Mouse (Mus musculus): ENCODE measurements around the gene Gm20736. TPM values are rescaled to one million over a fixed set of nuclear protein-coding genes. Genes with fewer than 3 reads are reported as not detected.
"Not testable (repeated sequence)": the region's sequence is repeated elsewhere in the genome, so short reads cannot be mapped to it uniquely, and the experiment has no call there.

Gene Gm20736
- not detected in 2 replicates for polyA plus RNA-seq (2015; fragmentation: Nextera tagmentation; extraction: Ambion mirVana)

DNA sequence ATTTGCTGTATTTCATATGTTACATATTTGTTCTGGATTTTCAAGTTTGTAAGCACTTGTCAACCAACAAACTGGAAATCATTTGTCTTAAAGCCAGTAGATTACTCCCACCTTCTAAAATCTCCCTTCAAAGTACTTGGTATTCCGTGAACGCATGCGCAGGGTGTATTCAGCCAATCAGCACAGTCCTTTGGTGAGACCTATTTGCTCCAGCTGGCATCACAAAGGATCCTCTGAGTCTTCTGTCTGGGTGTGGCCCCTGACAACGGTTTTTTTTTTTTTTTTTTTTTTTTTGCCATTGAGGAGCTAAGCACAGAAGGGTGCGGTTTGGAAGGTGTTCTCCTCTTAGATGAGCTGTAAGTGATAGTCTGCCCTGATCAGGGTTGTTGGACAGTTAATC lies at the start of gene Gm20736:
Gene Gm20736, plus strand, starts transcription at position 301 of the 400 bp plus-strand sequence.
- no CpG with 5 or more reads among the region's 5 CpGs for WGBS
- H3K4me2 ChIP-seq (replicated peaks); H3K36me3 ChIP-seq; H3K9ac ChIP-seq (replicated peaks); H3K27me3 ChIP-seq; ATAC-seq; H3K9me3 ChIP-seq; H3K27ac ChIP-seq; H3K4me1 ChIP-seq (replicated peaks); H3K4me3 ChIP-seq (replicated peaks): not testable (repeated sequence)

Other genes with a start within 250 kb of the Gm20736 start
- not detected in 2 replicates for gene Gm20924, start 170.2 kb upstream of the Gm20736 start, polyA plus RNA-seq (2015; fragmentation: Nextera tagmentation; extraction: Ambion mirVana)